Mouse (Mus musculus) bone marrow, adult 2 months (tissue): ENCODE measurements around the gene Cercam. TPM values are rescaled to one million over a fixed set of nuclear protein-coding genes. Genes with fewer than 3 reads are reported as not detected.
"Not testable (repeated sequence)": the region's sequence is repeated elsewhere in the genome, so short reads cannot be mapped to it uniquely, and the experiment has no call there.

ENCODE experiments used
- H3K27ac ChIP-seq: fragments of 200-500 bp; 2 replicates; pipeline ENCODE4 v1.5.1; 2012; ENCODE audit warnings: low read depth, mild to moderate bottlenecking, control low read depth, inconsistent platforms, low read length; ENCODE audit not compliant: control insufficient read depth, poor library complexity, insufficient read depth
- H3K4me1 ChIP-seq: fragments of 200-500 bp; 2 replicates; pipeline ENCODE4 v1.6.1; 2011; ENCODE audit warnings: low read length; ENCODE audit not compliant: control insufficient read depth, insufficient read depth
- H3K4me3 ChIP-seq: fragments of 200-500 bp; replicated peaks from 2 replicates; pipeline ENCODE3; 2011; ENCODE audit warnings: mild to moderate bottlenecking, low read depth, low read length, control low read depth; ENCODE audit not compliant: control insufficient read depth
- CTCF ChIP-seq: fragments of 200-500 bp; IDR thresholded peaks from 2 replicates; pipeline ENCODE4 v1.5.1; 2011; ENCODE audit warnings: low read length, control low read depth; ENCODE audit not compliant: control insufficient read depth, insufficient read depth
- POLR2A ChIP-seq: fragments of 200-500 bp; IDR thresholded peaks from 2 replicates; pipeline ENCODE4 v1.6.1; 2011; ENCODE audit warnings: low read depth, mild to moderate bottlenecking, control low read depth, low read length, borderline replicate concordance; ENCODE audit not compliant: control insufficient read depth
- WGBS: fragments of 180-500 bp; shearing (Covaris S2); methylation state at CpG from one replicate; pipeline ENCODE4 v1.1.7; 2018; 5-methylcytosine and 5-hydroxymethylcytosine counted together
- polyA plus RNA-seq: library from polyadenylated mRNA; stranded (reverse); fragments of >200 nt; gene quantifications from 2 replicates; pipeline ENCODE4 v1.2.4, GENCODE M21; 2011; ENCODE audit warnings: low replicate concordance; ENCODE audit not compliant: missing spikeins, insufficient read depth, insufficient read length

Cercam gene
- polyA plus RNA-seq, 1 experiment, result 12.9 TPM

GRCm38 (mm10) chr2:29902194-29902593, 33.2 kb downstream of the Cercam start:
- no peak overlapping the region for H3K27ac ChIP-seq
- 90% methylated on average over 10 of the region's 10 CpGs for WGBS
- H3K4me1 ChIP-seq, result no peaks in the 10 kb centered on the region
- no peak overlapping the region for H3K4me3 ChIP-seq
- no peak for TF ChIP-seq POLR2A
- no peak for TF ChIP-seq CTCF

GRCm38 (mm10) chr2:29908171-29908570, 39.2 kb downstream of the Cercam start:
- 94% methylated on average over 2 of the region's 2 CpGs for WGBS

GRCm38 (mm10) chr2:29910042-29910441, 41.1 kb downstream of the Cercam start:
- WGBS, result 83% methylated on average over 2 of the region's 2 CpGs
- H3K4me3 ChIP-seq, result no peak overlapping the region

More at GRCm38 (mm10) chr2:29908171-29908570, 39.2 kb downstream of the Cercam start:
- not testable (repeated sequence) for H3K27ac ChIP-seq, H3K4me1 ChIP-seq, H3K4me3 ChIP-seq

GRCm38 (mm10) chr2:29917621-29918020, 48.7 kb downstream of the Cercam start:
- Histone ChIP-seq H3K27ac (peak overlapping the region; percentile 29), H3K4me3 (no peak overlapping the region), H3K4me1 (peaks cover 1% of the 10 kb centered on the region; the same call in 1 of the 2 replicates)
- 76% methylated on average over 11 of the region's 11 CpGs for WGBS
- TF ChIP-seq POLR2A (no peak), CTCF (no peak)

More at GRCm38 (mm10) chr2:29910042-29910441, 41.1 kb downstream of the Cercam start:
- Histone ChIP-seq H3K4me1 (no peaks in the 10 kb centered on the region), H3K27ac (no peak overlapping the region)
- TF ChIP-seq POLR2A (no peak), CTCF (peak; percentile 42; the same call in 1 of the 2 replicates)

GRCm38 (mm10) chr2:29922011-29922410, 53.0 kb downstream of the Cercam start:
- H3K27ac ChIP-seq, result no peak overlapping the region
- TF ChIP-seq CTCF, result no peak
- H3K4me1 ChIP-seq, result peaks cover 1% of the 10 kb centered on the region; the same call in 1 of the 2 replicates
- 54% methylated on average over 11 of the region's 11 CpGs for WGBS
- no peak overlapping the region for H3K4me3 ChIP-seq

GRCm38 (mm10) chr2:29926542-29926941, 57.6 kb downstream of the Cercam start:
- 90% methylated on average over 5 of the region's 5 CpGs for WGBS
- no peak overlapping the region for H3K4me3 ChIP-seq
- no peak for TF ChIP-seq CTCF
- TF ChIP-seq POLR2A, result no peak
- no peak overlapping the region for H3K27ac ChIP-seq
- no peaks in the 10 kb centered on the region for H3K4me1 ChIP-seq

GRCm38 (mm10) chr2:29930506-29930905, 61.5 kb downstream of the Cercam start:
- H3K27ac ChIP-seq, result no peak overlapping the region
- no peaks in the 10 kb centered on the region for H3K4me1 ChIP-seq
- TF ChIP-seq CTCF (no peak), POLR2A (no peak)
- WGBS, result 86% methylated on average over 10 of the region's 10 CpGs
- H3K4me3 ChIP-seq, result no peak overlapping the region

GRCm38 (mm10) chr2:29931194-29931593, 62.2 kb downstream of the Cercam start:
- TF ChIP-seq POLR2A, result no peak
- no peak for TF ChIP-seq CTCF
- Histone ChIP-seq H3K27ac (no peak overlapping the region), H3K4me1 (no peaks in the 10 kb centered on the region; the same call in 1 of the 2 replicates), H3K4me3 (no peak overlapping the region)
- 92% methylated on average over 6 of the region's 6 CpGs for WGBS

Other genes with a start within 250 kb of the Cercam start
- gene Rapgef1, start 249.4 kb upstream of the Cercam start, polyA plus RNA-seq, result 17.6 and 23.4 TPM in 2 replicates
- gene Gm13420, start 117.5 kb upstream of the Cercam start, polyA plus RNA-seq, result not detected in 2 replicates
- gene Gm13547, start 109.9 kb upstream of the Cercam start, polyA plus RNA-seq, result not detected in 2 replicates
- 6.9 and 11.9 TPM in 2 replicates for gene Coq4, start 81.7 kb upstream of the Cercam start, polyA plus RNA-seq
- gene Trub2, start 80.7 kb upstream of the Cercam start, polyA plus RNA-seq, result 17.8 and 20.9 TPM in 2 replicates
- gene Slc27a4, start 66.5 kb upstream of the Cercam start, polyA plus RNA-seq, result 9.7 and 30.6 TPM in 2 replicates
- gene Urm1, start 49.1 kb upstream of the Cercam start, polyA plus RNA-seq, result 14.8 and 22.3 TPM in 2 replicates
- gene Odf2, start 20.1 kb downstream of the Cercam start, polyA plus RNA-seq, result 55.1 and 78.8 TPM in 2 replicates
- gene Gle1, start 66.3 kb downstream of the Cercam start, polyA plus RNA-seq, result 14.8 and 16.6 TPM in 2 replicates
- 13.8 and 23.4 TPM in 2 replicates for gene Sptan1, start 96.4 kb downstream of the Cercam start, polyA plus RNA-seq
- 3.6 and 5.7 TPM in 2 replicates for gene Wdr34, start 179.7 kb downstream of the Cercam start, polyA plus RNA-seq
- gene Set, start 188.2 kb downstream of the Cercam start, polyA plus RNA-seq, result 140 and 230 TPM in 2 replicates
- gene Pkn3, start 208.5 kb downstream of the Cercam start, polyA plus RNA-seq, result 5.0 and 8.1 TPM in 2 replicates
- 7.0 and 17.4 TPM in 2 replicates for gene Zdhhc12, start 224.5 kb downstream of the Cercam start, polyA plus RNA-seq